Mouse (Mus musculus) stomach, embryonic 14.5 days (tissue): ENCODE measurements at regions not wholly inside any gene's neighbourhood (a gene's known extent, or its start where the extent isn't known, plus 50 kb on each side); places are given as distances from the start of the nearest gene placed in this dataset.

Experiments
- ATAC-seq: fragments of 200-750 bp; cut with Nextera tagmentation; 2 replicates; pipeline ENCODE4 v1.8.0; 2017; ENCODE audit warnings: low read depth, moderate TSS enrichment; ENCODE audit not compliant: insufficient number of reproducible peaks, insufficient read depth, low FRiP score
- H3K27ac ChIP-seq: fragments of 300-500 bp; sonication (generic); 2 replicates; pipeline ENCODE4 v1.5.1; 2014; ENCODE audit warnings: mild to moderate bottlenecking, low read length, moderate library complexity, mixed read lengths
- H3K27me3 ChIP-seq: fragments of 300-500 bp; sonication (generic); 2 replicates; pipeline ENCODE4 v1.6.1; 2014; ENCODE audit warnings: low read length, control low read depth, mixed read lengths; ENCODE audit not compliant: control insufficient read depth, insufficient read depth
- H3K36me3 ChIP-seq: fragments of 300-500 bp; sonication (generic); 2 replicates; pipeline ENCODE4 v1.6.1; 2014; ENCODE audit warnings: mild to moderate bottlenecking, control low read depth, low read length, moderate library complexity, mixed read lengths; ENCODE audit not compliant: control insufficient read depth, insufficient read depth
- H3K4me1 ChIP-seq: fragments of 300-500 bp; sonication (generic); 2 replicates; pipeline ENCODE4 v1.6.1; 2014; ENCODE audit warnings: low read length, control low read depth, mixed read lengths; ENCODE audit not compliant: control insufficient read depth, insufficient read depth
- H3K4me2 ChIP-seq: fragments of 300-500 bp; sonication (generic); replicated peaks from 2 replicates; pipeline ENCODE4 v1.6.1; 2014; ENCODE audit warnings: low read depth, low read length, control low read depth
- H3K4me3 ChIP-seq: fragments of 300-500 bp; sonication (generic); 2 replicates; pipeline ENCODE4 v1.5.1; 2014; ENCODE audit warnings: low read depth, low read length, control low read depth
- H3K9ac ChIP-seq: fragments of 300-500 bp; sonication (generic); replicated peaks from 2 replicates; pipeline ENCODE4 v1.6.1; 2014; ENCODE audit warnings: low read depth, mild to moderate bottlenecking, control low read depth, low read length, moderate library complexity, mixed read lengths
- H3K9me3 ChIP-seq: fragments of 300-500 bp; sonication (generic); 2 replicates; pipeline ENCODE4 v1.6.1; 2016; ENCODE audit warnings: low read depth, low read length, control low read depth; ENCODE audit not compliant: control insufficient read depth
- WGBS: fragments of 180-500 bp; shearing (Covaris S2); extraction: QIAGEN DNeasy Blood & Tissue Kit; methylation state at CpG from one replicate; pipeline ENCODE4 v1.1.7; 2014; 5-methylcytosine and 5-hydroxymethylcytosine counted together

- no peak overlapping the region for H3K4me2 ChIP-seq
- no peaks in the 10 kb centered on the region for H3K9me3 ChIP-seq
- no peak overlapping the region for H3K9ac ChIP-seq
- no peaks in the 10 kb centered on the region for H3K27me3 ChIP-seq
- no peaks in the 10 kb centered on the region for H3K36me3 ChIP-seq
- peak overlapping the region; percentile 27; the same call in 1 of the 2 replicates for H3K27ac ChIP-seq
- H3K4me3 ChIP-seq: no peak overlapping the region
- no peak for ATAC-seq
- WGBS: 55% methylated on average over 5 of the region's 5 CpGs
- H3K4me1 ChIP-seq: peaks cover 39% of the 10 kb centered on the region
Observed at GRCm38 (mm10) chr13:51315779-51316041, 92.7 kb upstream of the S1pr3 start.

- Histone ChIP-seq H3K9me3 (no peaks in the 10 kb centered on the region), H3K27ac (no peak overlapping the region), H3K9ac (no peak overlapping the region), H3K4me2 (no peak overlapping the region), H3K4me3 (no peak overlapping the region), H3K4me1 (peaks cover 5% of the 10 kb centered on the region; the same call in 1 of the 2 replicates), H3K27me3 (no peaks in the 10 kb centered on the region), H3K36me3 (no peaks in the 10 kb centered on the region)
- no peak for ATAC-seq
- 81% methylated on average over 7 of the region's 7 CpGs for WGBS
Observed at GRCm38 (mm10) chr13:51323058-51323715, 85.3 kb upstream of the S1pr3 start.

GRCm38 (mm10) chr13:51324714-51325113 is 83.7 kb upstream of the S1pr3 start:
- WGBS: 83% methylated on average over 5 of the region's 5 CpGs
- H3K4me2 ChIP-seq: no peak overlapping the region
- H3K9me3 ChIP-seq: no peaks in the 10 kb centered on the region
- H3K36me3 ChIP-seq: no peaks in the 10 kb centered on the region
- no peak overlapping the region for H3K9ac ChIP-seq
- H3K4me3 ChIP-seq: no peak overlapping the region
- no peak for ATAC-seq
- no peak overlapping the region for H3K27ac ChIP-seq
- H3K27me3 ChIP-seq: no peaks in the 10 kb centered on the region
- H3K4me1 ChIP-seq: peaks cover 15% of the 10 kb centered on the region; the same call in 1 of the 2 replicates

- Histone ChIP-seq H3K27ac (no peak overlapping the region), H3K4me3 (no peak overlapping the region), H3K4me1 (peaks cover 15% of the 10 kb centered on the region; the same call in 1 of the 2 replicates), H3K36me3 (no peaks in the 10 kb centered on the region), H3K9me3 (no peaks in the 10 kb centered on the region), H3K27me3 (no peaks in the 10 kb centered on the region), H3K4me2 (no peak overlapping the region), H3K9ac (no peak overlapping the region)
- 69% methylated on average over 5 of the region's 5 CpGs for WGBS
- no peak for ATAC-seq
Observed at GRCm38 (mm10) chr13:51325298-51325697, 83.1 kb upstream of the S1pr3 start.

- H3K9me3 ChIP-seq: no peaks in the 10 kb centered on the region
Observed at GRCm38 (mm10) chr13:51326128-51326527, 82.3 kb upstream of the S1pr3 start.

GRCm38 (mm10) chr13:51328131-51328970 is 80.1 kb upstream of the S1pr3 start:
- no peak overlapping the region; the same call in 1 of the 2 replicates for H3K27ac ChIP-seq
- no peaks in the 10 kb centered on the region for H3K9me3 ChIP-seq
- H3K27me3 ChIP-seq: no peaks in the 10 kb centered on the region
- H3K4me1 ChIP-seq: peaks cover 15% of the 10 kb centered on the region; the same call in 1 of the 2 replicates
- 37% methylated on average over 15 of the region's 15 CpGs for WGBS
- no peaks in the 10 kb centered on the region for H3K36me3 ChIP-seq
- no peak overlapping the region for H3K4me3 ChIP-seq
- H3K4me2 ChIP-seq: no peak overlapping the region
- peak; percentile 82; the same call in 1 of the 2 replicates for ATAC-seq
- no peak overlapping the region for H3K9ac ChIP-seq

More at GRCm38 (mm10) chr13:51326128-51326527, 82.3 kb upstream of the S1pr3 start:
- H3K4me3 ChIP-seq: no peak overlapping the region
- WGBS: 57% methylated on average over 5 of the region's 5 CpGs
- no peaks in the 10 kb centered on the region for H3K36me3 ChIP-seq
- H3K4me1 ChIP-seq: peaks cover 15% of the 10 kb centered on the region; the same call in 1 of the 2 replicates
- H3K4me2 ChIP-seq: no peak overlapping the region
- H3K27ac ChIP-seq: no peak overlapping the region
- ATAC-seq: no peak
- H3K27me3 ChIP-seq: no peaks in the 10 kb centered on the region
- no peak overlapping the region for H3K9ac ChIP-seq

GRCm38 (mm10) chr13:51328971-51329346 is 79.5 kb upstream of the S1pr3 start:
- 53% methylated on average over 8 of the region's 8 CpGs for WGBS
- H3K27ac ChIP-seq: no peak overlapping the region; the same call in 1 of the 2 replicates
- peak; percentile 53; the same call in 1 of the 2 replicates for ATAC-seq

GRCm38 (mm10) chr13:51329717-51330116 is 78.7 kb upstream of the S1pr3 start:
- Histone ChIP-seq H3K9me3 (no peaks in the 10 kb centered on the region), H3K36me3 (no peaks in the 10 kb centered on the region), H3K27me3 (no peaks in the 10 kb centered on the region), H3K27ac (no peak overlapping the region), H3K4me1 (peaks cover 15% of the 10 kb centered on the region; the same call in 1 of the 2 replicates), H3K4me2 (no peak overlapping the region), H3K4me3 (no peak overlapping the region), H3K9ac (no peak overlapping the region)
- no peak for ATAC-seq

More at GRCm38 (mm10) chr13:51328971-51329346, 79.5 kb upstream of the S1pr3 start:
- Histone ChIP-seq H3K36me3 (no peaks in the 10 kb centered on the region), H3K9ac (no peak overlapping the region), H3K9me3 (no peaks in the 10 kb centered on the region), H3K4me3 (no peak overlapping the region), H3K4me1 (peaks cover 15% of the 10 kb centered on the region; the same call in 1 of the 2 replicates), H3K27me3 (no peaks in the 10 kb centered on the region), H3K4me2 (no peak overlapping the region)
